Mouse (Mus musculus): ENCODE results near the gene 4930469K13Rik. TPM values are rescaled to one million over a fixed set of nuclear protein-coding genes. Genes with fewer than 3 reads are reported as not detected.
A peak's percentile ranks its signal among the peaks of the same experiment; 100 is the strongest.

The 4930469K13Rik gene
- polyA plus RNA-seq, 1 experiment from 2014 or later, result not detected

- no peaks in the 10 kb centered on the region for H3K36me3 ChIP-seq (ENCODE audit: control insufficient read depth, insufficient read depth, low read length)
- H3K27ac ChIP-seq (ENCODE audit: low read depth, low read length), result no peak overlapping the region
- H3K4me2 ChIP-seq, result no peak overlapping the region
- H3K4me1 ChIP-seq (replicated peaks; ENCODE audit: control insufficient read depth, insufficient read depth, low read length), result no peaks in the 10 kb centered on the region
- H3K27me3 ChIP-seq (replicated peaks; ENCODE audit: control insufficient read depth, insufficient read depth, low read length), result no peaks in the 10 kb centered on the region
- DNase-seq (ENCODE audit: low spot score) (no peak), ATAC-seq (replicated peaks; ENCODE audit: low FRiP score) (no peak)
- H3K9me3 ChIP-seq (ENCODE audit: control insufficient read depth, low read length), result no peaks in the 10 kb centered on the region
- no peak overlapping the region for H3K9ac ChIP-seq (ENCODE audit: low read depth, low read length)
- WGBS, result 69% methylated on average over 1 of the region's 1 CpGs
- no peak overlapping the region for H3K4me3 ChIP-seq (ENCODE audit: low read depth, low read length)
These were observed 55.5 kb downstream of the 4930469K13Rik start for GRCm38 (mm10) chr11:34042808-34043207.

GRCm38 (mm10) chr11:34040061-34040460, 58.3 kb downstream of the 4930469K13Rik start:
- H3K9me3 ChIP-seq (ENCODE audit: control insufficient read depth, low read length), result no peaks in the 10 kb centered on the region
- WGBS, result 82% methylated on average over 5 of the region's 5 CpGs
- no peak overlapping the region for H3K27ac ChIP-seq (ENCODE audit: low read depth, low read length)
- ATAC-seq (replicated peaks; ENCODE audit: low FRiP score) (no peak), DNase-seq (ENCODE audit: low spot score) (no peak)
- H3K36me3 ChIP-seq (ENCODE audit: control insufficient read depth, insufficient read depth, low read length), result no peaks in the 10 kb centered on the region
- no peak overlapping the region for H3K4me2 ChIP-seq
- H3K9ac ChIP-seq (ENCODE audit: low read depth, low read length), result no peak overlapping the region
- no peak overlapping the region for H3K4me3 ChIP-seq (ENCODE audit: low read depth, low read length)
- no peaks in the 10 kb centered on the region for H3K4me1 ChIP-seq (replicated peaks; ENCODE audit: control insufficient read depth, insufficient read depth, low read length)
- H3K27me3 ChIP-seq (replicated peaks; ENCODE audit: control insufficient read depth, insufficient read depth, low read length), result no peaks in the 10 kb centered on the region

GRCm38 (mm10) chr11:34035909-34036658, 62.3 kb downstream of the 4930469K13Rik start:
- DNase-seq (ENCODE audit: low spot score) (no peak), ATAC-seq (replicated peaks; ENCODE audit: low FRiP score) (no peak)
- H3K4me3 ChIP-seq (ENCODE audit: low read depth, low read length), result no peak overlapping the region
- no peaks in the 10 kb centered on the region for H3K27me3 ChIP-seq (replicated peaks; ENCODE audit: control insufficient read depth, insufficient read depth, low read length)
- no peak overlapping the region for H3K4me2 ChIP-seq
- no peaks in the 10 kb centered on the region for H3K36me3 ChIP-seq (ENCODE audit: control insufficient read depth, insufficient read depth, low read length)
- H3K27ac ChIP-seq (ENCODE audit: low read depth, low read length), result no peak overlapping the region
- 75% methylated on average over 5 of the region's 5 CpGs for WGBS
- H3K9me3 ChIP-seq (ENCODE audit: control insufficient read depth, low read length), result no peaks in the 10 kb centered on the region
- H3K4me1 ChIP-seq (replicated peaks; ENCODE audit: control insufficient read depth, insufficient read depth, low read length), result peaks cover 4% of the 10 kb centered on the region; the same call in 1 of the 2 replicates
- no peak overlapping the region for H3K9ac ChIP-seq (ENCODE audit: low read depth, low read length)

- H3K27ac ChIP-seq (ENCODE audit: low read depth, low read length), result no peak overlapping the region
- ATAC-seq (replicated peaks; ENCODE audit: low FRiP score) (no peak), DNase-seq (ENCODE audit: low spot score) (no peak)
- no peak overlapping the region for H3K4me2 ChIP-seq
- H3K27me3 ChIP-seq (replicated peaks; ENCODE audit: control insufficient read depth, insufficient read depth, low read length), result no peaks in the 10 kb centered on the region
- no peak overlapping the region for H3K9ac ChIP-seq (ENCODE audit: low read depth, low read length)
- H3K9me3 ChIP-seq (ENCODE audit: control insufficient read depth, low read length), result no peaks in the 10 kb centered on the region
- no peak overlapping the region for H3K4me3 ChIP-seq (ENCODE audit: low read depth, low read length)
- no peaks in the 10 kb centered on the region for H3K36me3 ChIP-seq (ENCODE audit: control insufficient read depth, insufficient read depth, low read length)
- WGBS, result 70% methylated on average over 2 of the region's 2 CpGs
- peaks cover 5% of the 10 kb centered on the region; the same call in 1 of the 2 replicates for H3K4me1 ChIP-seq (replicated peaks; ENCODE audit: control insufficient read depth, insufficient read depth, low read length)
These were observed 63.6 kb downstream of the 4930469K13Rik start for GRCm38 (mm10) chr11:34034794-34035193.

GRCm38 (mm10) chr11:34034008-34034505, 64.3 kb downstream of the 4930469K13Rik start:
- peaks cover 5% of the 10 kb centered on the region; the same call in 1 of the 2 replicates for H3K4me1 ChIP-seq (replicated peaks; ENCODE audit: control insufficient read depth, insufficient read depth, low read length)
- H3K27ac ChIP-seq (ENCODE audit: low read depth, low read length), result no peak overlapping the region
- no peak overlapping the region for H3K4me2 ChIP-seq
- WGBS, result 85% methylated on average over 5 of the region's 5 CpGs
- no peak for ATAC-seq (replicated peaks; ENCODE audit: low FRiP score)
- H3K4me3 ChIP-seq (ENCODE audit: low read depth, low read length), result no peak overlapping the region
- no peaks in the 10 kb centered on the region for H3K9me3 ChIP-seq (ENCODE audit: control insufficient read depth, low read length)
- no peak overlapping the region for H3K9ac ChIP-seq (ENCODE audit: low read depth, low read length)
- no peak for DNase-seq (ENCODE audit: low spot score)
- no peaks in the 10 kb centered on the region for H3K27me3 ChIP-seq (replicated peaks; ENCODE audit: control insufficient read depth, insufficient read depth, low read length)
- H3K36me3 ChIP-seq (ENCODE audit: control insufficient read depth, insufficient read depth, low read length), result no peaks in the 10 kb centered on the region

- 31% methylated on average over 8 of the region's 8 CpGs for WGBS
- Histone ChIP-seq H3K4me2 (peak overlapping the region; percentile 53), H3K27ac (ENCODE audit: low read depth, low read length) (no peak overlapping the region), H3K9ac (ENCODE audit: low read depth, low read length) (no peak overlapping the region), H3K27me3 (replicated peaks; ENCODE audit: control insufficient read depth, insufficient read depth, low read length) (no peaks in the 10 kb centered on the region), H3K4me1 (replicated peaks; ENCODE audit: control insufficient read depth, insufficient read depth, low read length) (peaks cover 5% of the 10 kb centered on the region; the same call in 1 of the 2 replicates), H3K4me3 (ENCODE audit: low read depth, low read length) (no peak overlapping the region), H3K9me3 (ENCODE audit: control insufficient read depth, low read length) (no peaks in the 10 kb centered on the region), H3K36me3 (ENCODE audit: control insufficient read depth, insufficient read depth, low read length) (no peaks in the 10 kb centered on the region)
- DNase-seq (ENCODE audit: low spot score) (peak; percentile 34), ATAC-seq (replicated peaks; ENCODE audit: low FRiP score) (peak; percentile 80)
These were observed 67.1 kb downstream of the 4930469K13Rik start for GRCm38 (mm10) chr11:34031015-34031805.

- Histone ChIP-seq H3K36me3 (ENCODE audit: control insufficient read depth, insufficient read depth, low read length) (no peaks in the 10 kb centered on the region), H3K9me3 (ENCODE audit: control insufficient read depth, low read length) (no peaks in the 10 kb centered on the region), H3K4me2 (no peak overlapping the region), H3K4me1 (replicated peaks; ENCODE audit: control insufficient read depth, insufficient read depth, low read length) (peaks cover 5% of the 10 kb centered on the region; the same call in 1 of the 2 replicates), H3K27ac (ENCODE audit: low read depth, low read length) (no peak overlapping the region), H3K27me3 (replicated peaks; ENCODE audit: control insufficient read depth, insufficient read depth, low read length) (no peaks in the 10 kb centered on the region), H3K4me3 (ENCODE audit: low read depth, low read length) (no peak overlapping the region), H3K9ac (ENCODE audit: low read depth, low read length) (no peak overlapping the region)
- DNase-seq (ENCODE audit: low spot score) (no peak), ATAC-seq (replicated peaks; ENCODE audit: low FRiP score) (no peak)
- 74% methylated on average over 5 of the region's 5 CpGs for WGBS
These were observed 68.7 kb downstream of the 4930469K13Rik start for GRCm38 (mm10) chr11:34029658-34030057.

- H3K27ac ChIP-seq (ENCODE audit: low read depth, low read length), result no peak overlapping the region
- 75% methylated on average over 1 of the region's 1 CpGs for WGBS
- H3K27me3 ChIP-seq (replicated peaks; ENCODE audit: control insufficient read depth, insufficient read depth, low read length), result no peaks in the 10 kb centered on the region
- no peaks in the 10 kb centered on the region for H3K9me3 ChIP-seq (ENCODE audit: control insufficient read depth, low read length)
- no peak overlapping the region for H3K4me3 ChIP-seq (ENCODE audit: low read depth, low read length)
- no peaks in the 10 kb centered on the region for H3K36me3 ChIP-seq (ENCODE audit: control insufficient read depth, insufficient read depth, low read length)
- no peaks in the 10 kb centered on the region for H3K4me1 ChIP-seq (replicated peaks; ENCODE audit: control insufficient read depth, insufficient read depth, low read length)
- no peak overlapping the region for H3K9ac ChIP-seq (ENCODE audit: low read depth, low read length)
- DNase-seq (ENCODE audit: low spot score), result no peak
- ATAC-seq (replicated peaks; ENCODE audit: low FRiP score), result no peak
- H3K4me2 ChIP-seq, result no peak overlapping the region
These were observed 73.3 kb downstream of the 4930469K13Rik start for GRCm38 (mm10) chr11:34025091-34025490.

Measured in liver, embryonic 11.5 days (tissue).